Mouse (Mus musculus) kidney, postnatal 0 days (tissue): ENCODE measurements around the gene Inpp5b. TPM values are rescaled to one million over a fixed set of nuclear protein-coding genes. Genes with fewer than 3 reads are reported as not detected.

Source experiments
- ATAC-seq: fragments of 200-750 bp; cut with Nextera tagmentation; replicated peaks from 2 replicates; pipeline ENCODE4 v1.8.0; 2017; ENCODE audit warnings: low read depth, moderate number of reproducible peaks, moderate TSS enrichment, moderate library complexity; ENCODE audit not compliant: low FRiP score
- DNase-seq: peaks from one replicate; pipeline ENCODE4 v3.0.0-alpha.2; 2016; ENCODE audit warnings: low spot score
- H3K27ac ChIP-seq: fragments of 300-500 bp; sonication (generic); 2 replicates; pipeline ENCODE4 v1.5.1; 2014; ENCODE audit warnings: mild to moderate bottlenecking
- H3K27me3 ChIP-seq: fragments of 300-500 bp; sonication (generic); 2 replicates; pipeline ENCODE4 v1.6.1; 2014; ENCODE audit warnings: low read length, mixed read lengths; ENCODE audit not compliant: insufficient read depth
- H3K36me3 ChIP-seq: fragments of 300-500 bp; sonication (generic); 2 replicates; pipeline ENCODE4 v1.6.1; 2014; ENCODE audit warnings: low read length, mixed read lengths; ENCODE audit not compliant: insufficient read depth
- H3K4me1 ChIP-seq: fragments of 300-500 bp; sonication (generic); replicated peaks from 2 replicates; pipeline ENCODE4 v1.6.1; 2014; ENCODE audit warnings: antibody characterized with exemption, low read length, mixed read lengths; ENCODE audit not compliant: insufficient read depth
- H3K4me2 ChIP-seq: fragments of 300-500 bp; sonication (generic); 2 replicates; pipeline ENCODE4 v1.6.1; 2014; ENCODE audit warnings: mild to moderate bottlenecking, low read length, moderate library complexity, mixed read lengths
- H3K4me3 ChIP-seq: fragments of 300-500 bp; sonication (generic); replicated peaks from 2 replicates; pipeline ENCODE4 v1.5.1; 2014; ENCODE audit warnings: low read depth, low read length
- H3K9ac ChIP-seq: fragments of 300-500 bp; sonication (generic); 2 replicates; pipeline ENCODE4 v1.6.1; 2014; ENCODE audit warnings: low read depth, low read length
- H3K9me3 ChIP-seq: fragments of 300-500 bp; sonication (generic); replicated peaks from 2 replicates; pipeline ENCODE4 v1.6.1; 2016; ENCODE audit warnings: low read length, inconsistent platforms, mixed read lengths
- CTCF ChIP-seq: IDR thresholded peaks from 2 replicates; pipeline ENCODE4 v1.5.1; 2016; ENCODE audit warnings: antibody characterized with exemption, low read depth, mild to moderate bottlenecking, moderate library complexity
- WGBS: fragments of 180-500 bp; shearing (Covaris S2); extraction: QIAGEN DNeasy Blood & Tissue Kit; methylation state at CpG from one replicate; pipeline ENCODE4 v1.1.7; 2014; 5-methylcytosine and 5-hydroxymethylcytosine counted together
- polyA plus RNA-seq: library from polyadenylated mRNA; unstranded; fragments of >200 nt; fragmentation: Nextera tagmentation; extraction: Ambion mirVana; gene quantifications from 2 replicates; pipeline ENCODE4 v1.2.1, GENCODE M21; 2015

Inpp5b gene
- polyA plus RNA-seq, 1 experiment from 2014 or later = 21.8 TPM

GRCm38 (mm10) chr4:124714545-124715481, 26.8 kb upstream of the Inpp5b start, which contains the start of gene Sf3a3:
Gene Sf3a3, plus strand, starts transcription at chr4:124714776.
- H3K4me2 ChIP-seq = peak within 1 kb of the TSS; percentile 94
- H3K9ac ChIP-seq = peak within 1 kb of the TSS; percentile 90
- H3K27ac ChIP-seq = peak within 1 kb of the TSS; percentile 68
- TF ChIP-seq CTCF = peak; percentile 91
- H3K4me3 ChIP-seq = peak within 1 kb of the TSS; percentile 91
- ATAC-seq = peak; percentile 88
- DNase-seq = peak; percentile 97
- peaks cover 25% of the 10 kb centered on the region for H3K36me3 ChIP-seq
- no peaks in the 10 kb centered on the region for H3K9me3 ChIP-seq
- WGBS = under 1% methylated on average over 57 of the region's 57 CpGs
- H3K27me3 ChIP-seq = no peaks in the 10 kb centered on the region
- peaks cover 5% of the 10 kb centered on the region; the same call in 1 of the 2 replicates for H3K4me1 ChIP-seq

- no peak overlapping the region for H3K4me3 ChIP-seq
- no peak for DNase-seq
- no peak for TF ChIP-seq CTCF
- H3K27ac ChIP-seq = no peak overlapping the region
- no peak overlapping the region for H3K4me2 ChIP-seq
- H3K4me1 ChIP-seq = no peaks in the 10 kb centered on the region; the same call in 1 of the 2 replicates
- H3K36me3 ChIP-seq = peaks cover 53% of the 10 kb centered on the region
- H3K27me3 ChIP-seq = no peaks in the 10 kb centered on the region
- no peaks in the 10 kb centered on the region for H3K9me3 ChIP-seq
- 93% methylated on average over 4 of the region's 4 CpGs for WGBS
- no peak for ATAC-seq
- H3K9ac ChIP-seq = no peak overlapping the region
Observed at GRCm38 (mm10) chr4:124719101-124719500, 22.5 kb upstream of the Inpp5b start.

- no peaks in the 10 kb centered on the region for H3K4me1 ChIP-seq
- ATAC-seq (no peak), DNase-seq (no peak)
- no peaks in the 10 kb centered on the region for H3K27me3 ChIP-seq
- WGBS = 90% methylated on average over 6 of the region's 6 CpGs
- H3K9me3 ChIP-seq = no peaks in the 10 kb centered on the region
- no peak overlapping the region for H3K9ac ChIP-seq
- no peak overlapping the region for H3K4me2 ChIP-seq
- H3K4me3 ChIP-seq = no peak overlapping the region
- peaks cover 79% of the 10 kb centered on the region for H3K36me3 ChIP-seq
- TF ChIP-seq CTCF = no peak
- no peak overlapping the region for H3K27ac ChIP-seq
Observed at GRCm38 (mm10) chr4:124726121-124726520, 15.5 kb upstream of the Inpp5b start.

- Histone ChIP-seq H3K4me1 (no peaks in the 10 kb centered on the region), H3K4me3 (no peak overlapping the region), H3K9me3 (no peaks in the 10 kb centered on the region), H3K9ac (no peak overlapping the region), H3K36me3 (peaks cover 13% of the 10 kb centered on the region; the same call in 1 of the 2 replicates), H3K27me3 (no peaks in the 10 kb centered on the region), H3K4me2 (no peak overlapping the region), H3K27ac (no peak overlapping the region)
- ATAC-seq (no peak), DNase-seq (no peak)
- TF ChIP-seq CTCF = no peak
- WGBS = 59% methylated on average over 2 of the region's 2 CpGs
Observed at GRCm38 (mm10) chr4:124736952-124737351, 4.7 kb upstream of the Inpp5b start.

- Histone ChIP-seq H3K36me3 (peaks cover 13% of the 10 kb centered on the region; the same call in 1 of the 2 replicates), H3K27me3 (no peaks in the 10 kb centered on the region), H3K27ac (no peak overlapping the region), H3K9me3 (no peaks in the 10 kb centered on the region), H3K4me2 (no peak overlapping the region), H3K9ac (no peak overlapping the region), H3K4me3 (no peak overlapping the region), H3K4me1 (no peaks in the 10 kb centered on the region)
- no peak for ATAC-seq
- WGBS = 69% methylated on average over 5 of the region's 5 CpGs
- TF ChIP-seq CTCF = no peak
- no peak for DNase-seq
Observed at GRCm38 (mm10) chr4:124737486-124737885, 4.2 kb upstream of the Inpp5b start.

GRCm38 (mm10) chr4:124738013-124738412, 3.6 kb upstream of the Inpp5b start:
- ATAC-seq (no peak), DNase-seq (no peak)
- H3K9me3 ChIP-seq = no peaks in the 10 kb centered on the region
- H3K4me3 ChIP-seq = no peak overlapping the region
- WGBS = 53% methylated on average over 4 of the region's 4 CpGs
- no peaks in the 10 kb centered on the region for H3K27me3 ChIP-seq
- H3K4me2 ChIP-seq = no peak overlapping the region
- peaks cover 9% of the 10 kb centered on the region; the same call in 1 of the 2 replicates for H3K36me3 ChIP-seq
- H3K4me1 ChIP-seq = no peaks in the 10 kb centered on the region
- no peak overlapping the region for H3K27ac ChIP-seq
- no peak overlapping the region for H3K9ac ChIP-seq
- peak; percentile 28 for TF ChIP-seq CTCF
